Mouse (Mus musculus) neural tube, embryonic 12.5 days (tissue): ENCODE measurements around the gene Syk. TPM values are rescaled to one million over a fixed set of nuclear protein-coding genes. Genes with fewer than 3 reads are reported as not detected.
A peak's percentile ranks its signal among the peaks of the same experiment; 100 is the strongest.

ENCODE experiments used
- ATAC-seq: fragments of 200-750 bp; cut with Nextera tagmentation; 2 replicates; pipeline ENCODE4 v1.8.0; 2017; ENCODE audit warnings: low read depth, mild to moderate bottlenecking, moderate TSS enrichment, moderate library complexity; ENCODE audit not compliant: low FRiP score
- H3K27ac ChIP-seq: fragments of 300-500 bp; sonication (generic); 2 replicates; pipeline ENCODE4 v1.5.1; 2016
- H3K27me3 ChIP-seq: fragments of 300-500 bp; sonication (generic); replicated peaks from 2 replicates; pipeline ENCODE4 v1.6.1; 2016; ENCODE audit warnings: mild to moderate bottlenecking
- H3K36me3 ChIP-seq: fragments of 300-500 bp; sonication (generic); 2 replicates; pipeline ENCODE4 v1.6.1; 2016; ENCODE audit warnings: mild to moderate bottlenecking
- H3K4me1 ChIP-seq: fragments of 300-500 bp; sonication (generic); 2 replicates; pipeline ENCODE4 v1.6.1; 2016
- H3K4me2 ChIP-seq: fragments of 300-500 bp; sonication (generic); replicated peaks from 2 replicates; pipeline ENCODE4 v1.6.1; 2016; ENCODE audit warnings: mild to moderate bottlenecking
- H3K4me3 ChIP-seq: fragments of 300-500 bp; sonication (generic); 2 replicates; pipeline ENCODE4 v1.5.1; 2016
- H3K9ac ChIP-seq: fragments of 300-500 bp; sonication (generic); 2 replicates; pipeline ENCODE4 v1.6.1; 2016; ENCODE audit warnings: mild to moderate bottlenecking
- H3K9me3 ChIP-seq: fragments of 300-500 bp; sonication (generic); 2 replicates; pipeline ENCODE4 v1.6.1; 2016; ENCODE audit warnings: mild to moderate bottlenecking
- WGBS: fragments of 180-500 bp; shearing (Covaris S2); methylation state at CpG from one replicate; pipeline ENCODE4 v1.1.7; 2016; 5-methylcytosine and 5-hydroxymethylcytosine counted together
- polyA plus RNA-seq: library from polyadenylated mRNA; unstranded; fragments of >200 nt; fragmentation: Nextera tagmentation; extraction: Ambion mirVana; gene quantifications from 2 replicates; pipeline ENCODE4 v1.2.1, GENCODE M21; 2016

Syk gene
- polyA plus RNA-seq, 1 experiment from 2014 or later: 3.0 TPM

GRCm38 (mm10) chr13:52673856-52674255 lies 90.9 kb downstream of the Syk start:
- Histone ChIP-seq H3K9ac (no peak overlapping the region), H3K36me3 (no peaks in the 10 kb centered on the region), H3K27me3 (no peaks in the 10 kb centered on the region), H3K27ac (no peak overlapping the region), H3K4me3 (no peak overlapping the region), H3K4me2 (no peak overlapping the region), H3K4me1 (0 out of 2 replicates have a peak, but pooled peaks cover 3% of the 10 kb centered on the region), H3K9me3 (no peaks in the 10 kb centered on the region)
- WGBS: 80% methylated on average over 4 of the region's 4 CpGs
- no peak for ATAC-seq

DNA sequence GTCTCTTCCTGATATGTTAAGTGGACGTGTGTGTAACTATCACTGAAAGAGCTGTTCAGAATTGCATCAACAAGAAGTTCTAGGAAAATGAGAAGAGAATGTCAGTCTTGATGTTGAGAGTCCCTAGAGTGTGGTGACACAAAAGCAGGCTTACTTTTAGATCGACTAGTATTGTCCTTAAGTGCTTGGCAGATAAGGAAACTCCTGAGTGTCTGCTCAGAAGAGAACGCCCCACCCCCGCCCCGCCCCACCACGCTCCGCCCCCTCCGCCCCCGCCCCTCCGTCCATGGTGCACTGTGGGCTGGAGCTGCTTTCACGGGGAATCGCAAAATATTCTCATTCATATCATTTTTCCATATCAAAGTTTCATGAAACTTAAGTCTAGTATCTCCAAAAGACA lies 91.9 kb downstream of the Syk start:
- H3K9ac ChIP-seq: no peak overlapping the region
- no peak for ATAC-seq
- no peaks in the 10 kb centered on the region for H3K36me3 ChIP-seq
- no peaks in the 10 kb centered on the region for H3K9me3 ChIP-seq
- no peak overlapping the region for H3K4me3 ChIP-seq
- no peaks in the 10 kb centered on the region for H3K27me3 ChIP-seq
- H3K4me2 ChIP-seq: no peak overlapping the region
- H3K4me1 ChIP-seq: 0 out of 2 replicates have a peak, but pooled peaks cover 3% of the 10 kb centered on the region
- 52% methylated on average over 12 of the region's 12 CpGs for WGBS
- no peak overlapping the region for H3K27ac ChIP-seq

GRCm38 (mm10) chr13:52675526-52676294 lies 92.7 kb downstream of the Syk start:
- Histone ChIP-seq H3K4me3 (no peak overlapping the region), H3K4me1 (0 out of 2 replicates have a peak, but pooled peaks cover 3% of the 10 kb centered on the region), H3K27me3 (no peaks in the 10 kb centered on the region), H3K4me2 (no peak overlapping the region), H3K36me3 (no peaks in the 10 kb centered on the region), H3K27ac (no peak overlapping the region), H3K9ac (no peak overlapping the region), H3K9me3 (no peaks in the 10 kb centered on the region)
- ATAC-seq: no peak
- WGBS: 68% methylated on average over 8 of the region's 8 CpGs

DNA sequence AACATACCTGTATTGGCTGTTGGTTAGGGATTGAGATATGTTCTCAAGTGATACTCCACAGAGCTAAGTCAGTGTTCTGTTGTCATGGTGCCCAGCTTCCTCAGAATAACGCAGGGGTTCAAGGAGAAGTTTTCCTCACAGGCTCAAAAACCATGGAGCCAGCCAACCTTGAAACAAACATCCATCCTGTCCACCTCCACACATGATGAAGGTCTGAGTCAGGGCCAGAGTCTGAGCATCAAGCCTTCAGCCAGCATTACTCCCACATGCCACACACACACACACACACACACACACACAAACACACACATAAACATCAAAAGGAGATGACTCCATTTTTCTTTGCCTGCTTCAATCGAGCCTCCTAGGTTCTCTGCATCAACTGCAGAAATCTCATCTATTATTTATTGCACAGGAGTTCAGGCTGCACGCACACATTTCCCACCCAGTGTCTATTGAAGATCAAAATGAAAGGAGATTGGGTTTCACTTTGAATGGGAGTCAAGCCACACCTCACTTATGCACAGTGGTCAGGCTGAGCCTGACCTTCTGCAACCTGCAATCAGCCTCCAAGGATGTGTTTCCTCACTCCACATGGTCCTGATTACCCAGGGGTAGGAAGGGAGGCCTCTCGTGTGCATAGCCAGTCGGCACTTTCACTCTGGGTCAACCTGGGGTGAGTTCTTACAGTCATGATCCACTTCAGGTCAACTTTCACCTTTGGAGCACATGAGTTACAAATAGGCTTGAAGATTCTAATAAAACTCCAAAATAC lies 93.9 kb downstream of the Syk start:
- ATAC-seq: no peak
- 62% methylated on average over 5 of the region's 5 CpGs for whole genome bisulfite sequencing
- Histone ChIP-seq H3K9ac (no peak overlapping the region), H3K27ac (no peak overlapping the region), H3K4me1 (peaks cover 5% of the 10 kb centered on the region; the same call in 1 of the 2 replicates), H3K27me3 (no peaks in the 10 kb centered on the region), H3K4me2 (no peak overlapping the region), H3K36me3 (no peaks in the 10 kb centered on the region), H3K4me3 (no peak overlapping the region), H3K9me3 (no peaks in the 10 kb centered on the region)

DNA sequence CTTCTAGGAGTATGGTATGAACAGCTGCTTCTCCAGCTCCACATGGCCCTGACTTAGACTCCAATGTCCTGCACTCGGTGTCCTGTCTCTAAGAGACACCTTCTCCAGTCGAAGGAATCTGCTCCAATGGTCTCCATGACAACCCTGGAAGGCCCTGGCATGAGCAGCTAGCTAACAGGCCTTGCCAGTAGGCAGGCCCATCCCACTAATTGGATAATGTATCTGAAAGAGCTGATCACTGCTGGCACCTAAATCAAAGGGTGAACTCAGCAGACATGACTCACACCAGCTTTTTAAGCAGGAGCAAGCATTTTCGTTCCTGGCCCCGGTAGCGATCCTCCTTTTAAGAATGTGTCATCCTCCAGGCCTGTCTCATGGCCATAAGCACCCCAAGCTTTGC lies 96.9 kb downstream of the Syk start:
- no peaks in the 10 kb centered on the region for H3K27me3 ChIP-seq
- 0 out of 2 replicates have a peak, but pooled peaks have one; percentile 50 for ATAC-seq
- no peaks in the 10 kb centered on the region for H3K9me3 ChIP-seq
- H3K27ac ChIP-seq: no peak overlapping the region
- 46% methylated on average over 5 of the region's 5 CpGs for WGBS
- no peak overlapping the region for H3K9ac ChIP-seq
- no peak overlapping the region for H3K4me2 ChIP-seq
- no peaks in the 10 kb centered on the region for H3K36me3 ChIP-seq
- H3K4me1 ChIP-seq: peaks cover 11% of the 10 kb centered on the region
- H3K4me3 ChIP-seq: no peak overlapping the region

- Histone ChIP-seq H3K4me3 (no peak overlapping the region), H3K4me2 (no peak overlapping the region), H3K9ac (no peak overlapping the region), H3K4me1 (peaks cover 7% of the 10 kb centered on the region), H3K27ac (no peak overlapping the region), H3K27me3 (no peaks in the 10 kb centered on the region), H3K36me3 (no peaks in the 10 kb centered on the region), H3K9me3 (no peaks in the 10 kb centered on the region)
- WGBS: 47% methylated on average over 5 of the region's 5 CpGs
- ATAC-seq: no peak
These were observed 99.1 kb downstream of the Syk start for GRCm38 (mm10) chr13:52682107-52682506.

- H3K9ac ChIP-seq: no peak overlapping the region
- no peaks in the 10 kb centered on the region for H3K27me3 ChIP-seq
- 89% methylated on average over 13 of the region's 13 CpGs for WGBS
- no peak overlapping the region for H3K4me2 ChIP-seq
- no peaks in the 10 kb centered on the region for H3K36me3 ChIP-seq
- H3K4me1 ChIP-seq: no peaks in the 10 kb centered on the region
- H3K27ac ChIP-seq: no peak overlapping the region
- no peak for ATAC-seq
- no peak overlapping the region for H3K4me3 ChIP-seq
- no peaks in the 10 kb centered on the region for H3K9me3 ChIP-seq
These were observed 107.5 kb downstream of the Syk start for GRCm38 (mm10) chr13:52690425-52690824.

DNA sequence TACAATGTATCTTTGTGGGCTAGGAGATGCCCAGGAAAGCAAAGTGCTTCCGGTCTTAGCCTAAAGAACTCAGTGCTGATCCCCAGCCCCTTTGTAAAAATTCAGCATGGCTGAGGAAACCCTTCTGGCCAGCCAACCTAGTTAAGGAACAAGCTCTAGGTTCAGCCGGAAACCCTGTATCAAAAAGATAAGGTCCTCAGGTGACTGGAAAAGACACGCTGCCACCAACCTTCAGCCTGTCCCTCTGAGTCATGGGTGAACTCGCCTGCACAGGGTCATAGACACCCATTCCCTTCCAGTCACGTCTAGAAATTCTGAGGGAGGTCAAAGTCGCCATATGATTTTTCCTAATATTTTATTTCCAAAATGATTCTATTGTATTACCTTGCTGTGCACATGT lies 109.3 kb downstream of the Syk start:
- no peaks in the 10 kb centered on the region for H3K36me3 ChIP-seq
- no peak overlapping the region for H3K9ac ChIP-seq
- H3K9me3 ChIP-seq: no peaks in the 10 kb centered on the region
- H3K4me2 ChIP-seq: no peak overlapping the region
- no peak overlapping the region for H3K4me3 ChIP-seq
- H3K4me1 ChIP-seq: no peaks in the 10 kb centered on the region
- 90% methylated on average over 6 of the region's 6 CpGs for WGBS
- H3K27me3 ChIP-seq: no peaks in the 10 kb centered on the region
- ATAC-seq: no peak
- H3K27ac ChIP-seq: no peak overlapping the region

DNA sequence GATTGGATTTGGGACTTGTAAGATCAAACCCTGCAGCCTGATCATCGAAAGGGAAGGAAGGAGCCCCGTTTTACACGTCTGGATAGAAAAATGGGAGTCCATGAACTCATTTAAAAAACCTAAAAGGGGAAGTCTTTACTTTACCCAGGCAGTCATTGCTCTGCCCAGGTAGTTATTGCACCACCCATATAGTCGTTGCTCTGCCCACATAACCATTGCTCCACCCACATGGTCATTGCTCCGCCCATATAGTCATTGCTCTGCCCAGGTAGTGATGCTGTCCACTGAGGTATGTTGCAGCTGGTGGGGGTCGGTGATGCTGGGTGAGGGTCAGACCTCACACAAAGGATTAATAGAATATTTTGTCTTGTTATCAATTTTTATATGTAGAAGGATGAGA lies 111.9 kb downstream of the Syk start:
- Histone ChIP-seq H3K9ac (no peak overlapping the region), H3K27ac (no peak overlapping the region), H3K4me1 (no peaks in the 10 kb centered on the region), H3K4me3 (no peak overlapping the region), H3K4me2 (no peak overlapping the region), H3K9me3 (no peaks in the 10 kb centered on the region), H3K27me3 (no peaks in the 10 kb centered on the region), H3K36me3 (no peaks in the 10 kb centered on the region)
- WGBS: 83% methylated on average over 6 of the region's 6 CpGs
- ATAC-seq: no peak

Other genes starting within 250 kb of the Syk start
- gene Diras2, start 51.9 kb upstream of the Syk start, polyA plus RNA-seq: 0.84 and 1.1 TPM in 2 replicates